Mouse (Mus musculus) kidney, adult 2 months (tissue): ENCODE results near the gene Olfr1371.

ENCODE experiments used
- CTCF ChIP-seq: fragments of 200-500 bp; conservative IDR thresholded peaks from 2 replicates; pipeline ENCODE4 v1.5.1; 2011; ENCODE audit warnings: low read depth, mild to moderate bottlenecking, control low read depth, low read length, moderate library complexity, mixed read lengths; ENCODE audit not compliant: insufficient read depth, insufficient read length
- POLR2A ChIP-seq: fragments of 200-500 bp; IDR thresholded peaks from one replicate; pipeline ENCODE4 v1.6.1; 2011; ENCODE audit warnings: low read depth, low read length, control low read depth

DNA sequence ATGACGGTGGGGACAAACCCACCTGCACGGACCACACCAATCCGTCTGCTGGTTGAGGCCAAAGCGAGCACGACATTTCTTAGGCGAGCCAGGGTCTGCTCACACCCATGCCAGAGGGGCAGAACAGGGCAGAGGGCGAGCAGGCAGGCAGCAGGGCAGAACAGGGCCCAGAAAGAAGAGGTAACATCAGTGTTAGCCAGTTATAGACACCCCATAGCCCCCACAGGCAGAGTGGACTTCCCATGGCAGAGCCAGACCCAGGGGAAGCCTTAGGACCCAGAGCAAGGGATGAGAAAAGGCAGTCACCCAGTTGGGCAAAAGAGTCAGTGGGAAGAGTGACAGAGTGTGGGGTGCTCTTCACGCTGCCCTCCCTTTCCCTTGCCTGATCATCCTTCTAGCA lies 41.3 kb upstream of the Olfr1371 start:
- TF ChIP-seq POLR2A (no peak), CTCF (no peak)
